Mouse (Mus musculus) monocyte, adult 2 months (primary cell): Measurements from ENCODE around the gene H2afx.

ENCODE experiments used
- DNase-seq, 2 experiments: peaks; one replicate each; pipeline ENCODE4 v3.0.0; 2022; ENCODE audit warnings: low spot score in 2 of 2, low read depth in 1 of 2

Gene H2afx

DNA sequence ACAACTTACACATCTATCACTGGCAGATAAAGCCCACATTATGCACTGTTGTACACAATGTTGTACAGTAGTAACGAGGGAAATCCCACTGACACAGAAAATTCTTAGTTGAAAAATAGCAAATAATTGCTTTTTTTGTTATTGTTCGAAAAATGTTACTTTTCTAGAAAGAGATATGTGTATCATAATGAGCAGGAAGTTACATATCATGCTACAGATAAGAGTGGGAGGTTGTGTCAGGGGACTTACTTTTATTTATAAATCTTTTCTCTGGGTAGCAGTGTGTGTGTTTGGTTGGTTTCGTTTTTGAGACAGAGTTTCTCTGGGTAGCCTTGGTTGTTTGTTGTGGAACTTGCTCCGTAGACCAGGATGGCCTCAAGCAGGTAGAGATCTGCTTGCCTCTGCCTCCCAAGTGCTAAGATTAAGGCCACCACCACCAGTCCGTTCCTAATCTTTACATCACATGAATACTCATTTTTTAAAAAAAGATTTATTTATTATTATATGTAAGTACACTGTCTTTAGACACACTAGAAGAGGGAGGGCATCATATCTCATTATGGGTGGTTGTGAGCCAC lies 43.7 kb downstream of the H2afx start:
- DNase-seq = no peak

DNA sequence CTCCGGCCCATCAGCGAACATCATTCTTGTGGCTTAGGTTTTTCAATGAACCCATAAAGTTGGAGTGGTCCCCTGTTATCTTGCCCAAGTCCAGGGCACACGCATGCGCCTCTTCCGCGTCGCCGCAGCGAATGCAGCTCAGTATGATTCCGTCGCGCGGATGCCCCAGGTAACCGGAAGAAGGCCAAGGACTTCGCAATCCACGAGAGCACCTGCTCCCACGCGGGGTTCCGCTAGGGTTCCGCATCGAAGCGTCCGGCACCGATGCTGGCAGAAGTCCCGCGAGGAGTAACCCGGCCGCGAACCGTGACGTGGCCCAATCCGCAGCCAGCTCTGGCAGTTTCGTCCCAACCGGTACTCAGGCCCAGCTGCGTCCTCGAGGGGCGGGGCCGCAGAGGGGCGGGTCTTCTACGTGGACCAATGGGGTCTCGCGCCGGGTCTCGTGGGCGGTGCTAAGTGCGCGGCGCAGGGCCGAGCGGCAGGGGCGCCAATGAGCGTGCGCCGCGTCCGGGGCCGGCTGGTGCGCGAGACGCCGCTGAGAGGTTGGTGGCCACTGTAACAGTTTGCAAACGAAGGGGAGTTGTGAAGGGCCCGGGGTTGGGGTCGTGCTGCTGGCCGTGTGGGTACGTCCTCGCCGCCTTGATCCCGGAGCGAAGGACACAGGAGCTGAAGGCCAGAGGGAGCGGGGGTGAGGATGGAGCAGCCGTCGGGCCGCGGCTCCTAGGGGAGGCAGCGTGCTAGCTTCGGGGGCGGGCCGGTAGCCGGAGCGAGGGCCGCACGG lies 44.8 kb downstream of the H2afx start, which contains the start of gene Hyou1:
Gene Hyou1 (plus strand): TSS at position 437 of the 781 bp plus-strand sequence.
- DNase-seq = peak; percentile 99 to 100

DNA sequence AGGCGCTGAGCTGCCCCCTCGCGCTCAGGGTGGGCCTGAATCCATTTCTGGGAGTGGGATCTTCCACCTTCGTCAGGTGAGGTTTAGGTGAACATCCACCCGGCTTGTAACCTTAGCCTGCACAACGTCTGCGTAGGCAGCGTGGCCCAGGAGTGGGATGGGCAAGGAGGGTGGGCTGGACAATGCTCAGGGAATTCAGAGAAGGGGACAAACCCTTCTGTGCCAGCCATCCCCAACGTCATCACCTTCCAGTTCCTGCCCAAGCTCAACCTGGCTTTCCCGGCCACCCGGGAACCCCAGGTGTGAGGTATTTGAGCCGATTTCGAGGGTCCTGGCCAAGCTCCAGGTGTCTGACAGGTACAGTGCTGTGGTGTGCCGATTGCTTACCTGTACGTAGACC lies 45.4 kb downstream of the H2afx start:
- no peak for DNase-seq

DNA sequence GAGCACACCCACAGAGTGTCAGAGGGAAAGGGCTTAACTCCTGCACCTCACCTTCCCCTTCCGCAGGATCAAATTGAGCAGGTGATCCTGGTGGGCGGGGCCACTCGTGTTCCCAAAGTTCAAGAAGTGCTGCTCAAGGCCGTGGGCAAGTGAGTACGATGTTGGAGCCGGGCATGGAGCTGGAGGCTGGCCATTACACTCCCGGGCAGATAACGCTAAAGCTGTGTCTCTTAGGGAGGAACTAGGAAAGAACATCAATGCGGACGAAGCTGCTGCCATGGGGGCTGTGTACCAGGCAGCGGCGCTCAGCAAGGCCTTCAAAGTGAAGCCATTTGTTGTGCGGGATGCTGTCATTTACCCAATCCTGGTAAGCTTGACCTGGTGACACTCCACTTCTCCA lies 50.1 kb downstream of the H2afx start:
- no peak for DNase-seq
